Mouse (Mus musculus): ENCODE data around the gene Pik3c2b. TPM values are rescaled to one million over a fixed set of nuclear protein-coding genes. Genes with fewer than 3 reads are reported as not detected.

Pik3c2b gene
- polyA plus RNA-seq, 1 experiment from 2014 or later, result 25.7 TPM

- H3K4me3 ChIP-seq (ENCODE audit: low read depth, low read length), result no peak overlapping the region
- H3K4me1 ChIP-seq (replicated peaks; ENCODE audit: control insufficient read depth, insufficient read depth, low read length), result no peaks in the 10 kb centered on the region
- no peaks in the 10 kb centered on the region for H3K36me3 ChIP-seq (ENCODE audit: control insufficient read depth, insufficient read depth, low read length)
These were observed 102.7 kb downstream of the Pik3c2b start for GRCm38 (mm10) chr1:133148122-133148521.

GRCm38 (mm10) chr1:133150556-133150955, 105.1 kb downstream of the Pik3c2b start:
- Histone ChIP-seq H3K27ac (ENCODE audit: low read depth, low read length) (no peak overlapping the region), H3K9me3 (ENCODE audit: control insufficient read depth, low read length) (no peaks in the 10 kb centered on the region), H3K4me2 (ENCODE audit: low read depth, low read length, severe bottlenecking) (no peak overlapping the region), H3K9ac (ENCODE audit: low read length) (no peak overlapping the region), H3K4me3 (ENCODE audit: low read depth, low read length) (no peak overlapping the region), H3K36me3 (ENCODE audit: control insufficient read depth, insufficient read depth, low read length) (no peaks in the 10 kb centered on the region), H3K4me1 (replicated peaks; ENCODE audit: control insufficient read depth, insufficient read depth, low read length) (no peaks in the 10 kb centered on the region), H3K27me3 (ENCODE audit: control insufficient read depth, insufficient read depth, low read length) (no peaks in the 10 kb centered on the region)
- WGBS, result 89% methylated on average over 2 of the region's 2 CpGs
- no peak for DNase-seq (ENCODE audit: low spot score)
- no peak for ATAC-seq (replicated peaks; ENCODE audit: low FRiP score)

More at GRCm38 (mm10) chr1:133148122-133148521, 102.7 kb downstream of the Pik3c2b start:
- Histone ChIP-seq H3K27ac (ENCODE audit: low read depth, low read length) (no peak overlapping the region), H3K9ac (ENCODE audit: low read length) (no peak overlapping the region), H3K9me3 (ENCODE audit: control insufficient read depth, low read length) (no peaks in the 10 kb centered on the region), H3K27me3 (ENCODE audit: control insufficient read depth, insufficient read depth, low read length) (no peaks in the 10 kb centered on the region), H3K4me2 (ENCODE audit: low read depth, low read length, severe bottlenecking) (no peak overlapping the region)
- DNase-seq (ENCODE audit: low spot score), result no peak
- whole genome bisulfite sequencing, result 92% methylated on average over 8 of the region's 8 CpGs
- ATAC-seq (replicated peaks; ENCODE audit: low FRiP score), result no peak

- Histone ChIP-seq H3K36me3 (ENCODE audit: control insufficient read depth, insufficient read depth, low read length) (no peaks in the 10 kb centered on the region), H3K4me3 (ENCODE audit: low read depth, low read length) (no peak overlapping the region), H3K9ac (ENCODE audit: low read length) (no peak overlapping the region), H3K9me3 (ENCODE audit: control insufficient read depth, low read length) (no peaks in the 10 kb centered on the region), H3K27me3 (ENCODE audit: control insufficient read depth, insufficient read depth, low read length) (no peaks in the 10 kb centered on the region), H3K4me2 (ENCODE audit: low read depth, low read length, severe bottlenecking) (no peak overlapping the region), H3K4me1 (replicated peaks; ENCODE audit: control insufficient read depth, insufficient read depth, low read length) (no peaks in the 10 kb centered on the region), H3K27ac (ENCODE audit: low read depth, low read length) (no peak overlapping the region)
- 88% methylated on average over 3 of the region's 3 CpGs for whole genome bisulfite sequencing
- DNase-seq (ENCODE audit: low spot score) (no peak), ATAC-seq (replicated peaks; ENCODE audit: low FRiP score) (no peak)
These were observed 106.7 kb downstream of the Pik3c2b start for GRCm38 (mm10) chr1:133152213-133152612.

- H3K4me1 ChIP-seq (replicated peaks; ENCODE audit: control insufficient read depth, insufficient read depth, low read length), result no peaks in the 10 kb centered on the region
- WGBS, result 83% methylated on average over 6 of the region's 6 CpGs
- H3K4me2 ChIP-seq (ENCODE audit: low read depth, low read length, severe bottlenecking), result no peak overlapping the region
- H3K36me3 ChIP-seq (ENCODE audit: control insufficient read depth, insufficient read depth, low read length), result no peaks in the 10 kb centered on the region
- H3K27me3 ChIP-seq (ENCODE audit: control insufficient read depth, insufficient read depth, low read length), result no peaks in the 10 kb centered on the region; the same call in 1 of the 2 replicates
- H3K9ac ChIP-seq (ENCODE audit: low read length), result no peak overlapping the region
- no peak overlapping the region for H3K4me3 ChIP-seq (ENCODE audit: low read depth, low read length)
- DNase-seq (ENCODE audit: low spot score), result no peak
- no peaks in the 10 kb centered on the region for H3K9me3 ChIP-seq (ENCODE audit: control insufficient read depth, low read length)
- ATAC-seq (replicated peaks; ENCODE audit: low FRiP score), result no peak
- H3K27ac ChIP-seq (ENCODE audit: low read depth, low read length), result no peak overlapping the region
These were observed 109.8 kb downstream of the Pik3c2b start for GRCm38 (mm10) chr1:133155270-133155669.

Other genes starting within 250 kb of the Pik3c2b start
- gene Lrrn2, start 165.4 kb upstream of the Pik3c2b start, polyA plus RNA-seq (2014; fragmentation: Nextera tagmentation; extraction: Ambion mirVana), result 10.2 and 11.1 TPM in 2 replicates
- 44.7 and 51.0 TPM in 2 replicates for gene Mdm4, start 15.1 kb upstream of the Pik3c2b start, polyA plus RNA-seq (2014; fragmentation: Nextera tagmentation; extraction: Ambion mirVana)
- 62.8 and 69.7 TPM in 2 replicates for gene Ppp1r15b, start 85.5 kb downstream of the Pik3c2b start, polyA plus RNA-seq (2014; fragmentation: Nextera tagmentation; extraction: Ambion mirVana)
- gene Plekha6, start 118.5 kb downstream of the Pik3c2b start, polyA plus RNA-seq (2014; fragmentation: Nextera tagmentation; extraction: Ambion mirVana), result 16.2 and 18.8 TPM in 2 replicates

Data from forebrain, embryonic 11.5 days (tissue).